Mouse (Mus musculus) bone marrow, adult 2 months (tissue): ENCODE results near the gene Ranbp1. TPM values are rescaled to one million over a fixed set of nuclear protein-coding genes. Genes with fewer than 3 reads are reported as not detected.
"Not testable (repeated sequence)": the region's sequence is repeated elsewhere in the genome, so short reads cannot be mapped to it uniquely, and the experiment has no call there.

Source experiments
- H3K27ac ChIP-seq: fragments of 200-500 bp; 2 replicates; pipeline ENCODE4 v1.5.1; 2012; ENCODE audit warnings: low read depth, mild to moderate bottlenecking, control low read depth, inconsistent platforms, low read length; ENCODE audit not compliant: control insufficient read depth, poor library complexity, insufficient read depth
- H3K4me1 ChIP-seq: fragments of 200-500 bp; 2 replicates; pipeline ENCODE4 v1.6.1; 2011; ENCODE audit warnings: low read length; ENCODE audit not compliant: control insufficient read depth, insufficient read depth
- H3K4me3 ChIP-seq: fragments of 200-500 bp; replicated peaks from 2 replicates; pipeline ENCODE3; 2011; ENCODE audit warnings: mild to moderate bottlenecking, low read depth, low read length, control low read depth; ENCODE audit not compliant: control insufficient read depth
- CTCF ChIP-seq: fragments of 200-500 bp; IDR thresholded peaks from 2 replicates; pipeline ENCODE4 v1.5.1; 2011; ENCODE audit warnings: low read length, control low read depth; ENCODE audit not compliant: control insufficient read depth, insufficient read depth
- POLR2A ChIP-seq: fragments of 200-500 bp; IDR thresholded peaks from 2 replicates; pipeline ENCODE4 v1.6.1; 2011; ENCODE audit warnings: low read depth, mild to moderate bottlenecking, control low read depth, low read length, borderline replicate concordance; ENCODE audit not compliant: control insufficient read depth
- WGBS: fragments of 180-500 bp; shearing (Covaris S2); methylation state at CpG from one replicate; pipeline ENCODE4 v1.1.7; 2018; 5-methylcytosine and 5-hydroxymethylcytosine counted together
- polyA plus RNA-seq: library from polyadenylated mRNA; stranded (reverse); fragments of >200 nt; gene quantifications from 2 replicates; pipeline ENCODE4 v1.2.4, GENCODE M21; 2011; ENCODE audit warnings: low replicate concordance; ENCODE audit not compliant: missing spikeins, insufficient read depth, insufficient read length

Ranbp1 gene
- polyA plus RNA-seq, 1 experiment = 125 TPM

DNA sequence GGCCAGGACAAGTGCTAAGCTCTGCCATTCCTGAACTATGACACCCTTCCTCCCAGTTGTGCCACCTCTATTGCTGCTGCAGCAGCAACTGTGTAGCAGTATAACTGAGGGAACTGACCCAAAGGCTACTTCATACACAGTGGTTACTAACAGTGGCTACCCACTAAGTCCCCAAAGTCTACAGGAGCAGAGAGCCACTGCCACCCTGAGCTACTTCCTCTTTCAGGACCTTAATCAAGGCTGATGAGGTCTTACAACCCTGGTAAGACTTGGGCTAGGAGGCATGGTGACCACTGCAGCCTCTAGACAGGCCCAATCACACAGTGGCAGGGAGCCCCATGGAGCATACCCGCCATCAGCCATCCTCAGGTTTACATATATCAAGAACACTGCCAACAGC, 46.5 kb downstream of the Ranbp1 start:
- Histone ChIP-seq H3K4me3 (no peak overlapping the region), H3K27ac (no peak overlapping the region), H3K4me1 (no peaks in the 10 kb centered on the region)
- WGBS = 77% methylated on average over 1 of the region's 1 CpGs
- TF ChIP-seq CTCF = no peak
- TF ChIP-seq POLR2A = no peak

DNA sequence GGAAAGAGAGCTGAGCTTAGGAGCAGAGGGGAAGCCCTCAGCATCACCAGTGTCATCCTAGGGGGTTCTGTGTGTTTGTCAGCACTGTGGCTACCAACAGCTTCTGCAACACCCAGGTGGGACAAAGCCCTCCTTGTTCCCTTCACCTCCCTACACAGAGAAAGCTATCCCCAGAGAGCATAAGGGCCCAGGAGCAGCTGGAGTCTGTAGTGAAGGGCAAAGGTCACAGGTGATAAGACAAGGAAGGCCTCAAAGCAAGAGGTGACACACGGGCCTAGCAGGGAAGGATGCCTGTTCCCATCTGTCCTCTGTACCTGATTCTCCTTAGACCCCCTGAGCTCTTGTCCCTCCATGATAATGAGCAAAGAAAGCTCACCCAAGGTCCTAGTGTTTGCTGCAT, 46.9 kb downstream of the Ranbp1 start:
- no peak for TF ChIP-seq POLR2A
- TF ChIP-seq CTCF = no peak
- 71% methylated on average over 1 of the region's 1 CpGs for WGBS
- Histone ChIP-seq H3K4me1 (no peaks in the 10 kb centered on the region), H3K27ac (no peak overlapping the region), H3K4me3 (no peak overlapping the region)

DNA sequence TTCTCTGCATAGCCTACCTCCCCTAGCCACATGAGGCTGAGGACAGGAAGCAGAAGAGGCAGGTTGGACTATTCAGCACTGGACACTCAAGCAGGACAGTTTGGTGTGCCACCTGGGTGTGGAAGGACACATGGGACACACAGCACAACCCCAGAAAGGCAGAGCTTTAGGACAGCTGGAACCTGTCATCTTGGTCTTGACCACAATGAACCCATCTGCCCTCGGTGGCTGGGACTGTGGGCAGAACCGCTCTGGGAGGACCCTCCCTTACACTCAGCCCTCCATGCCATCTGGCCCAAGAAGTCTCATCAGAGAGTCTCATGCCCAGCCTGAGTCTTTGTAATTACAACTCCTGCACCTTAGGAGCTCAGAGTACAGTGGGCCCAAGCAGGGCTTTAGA, 48.5 kb downstream of the Ranbp1 start:
- no peaks in the 10 kb centered on the region for H3K4me1 ChIP-seq
- no peak overlapping the region for H3K4me3 ChIP-seq
- 69% methylated on average over 2 of the region's 2 CpGs for WGBS
- TF ChIP-seq CTCF = no peak
- TF ChIP-seq POLR2A = no peak
- H3K27ac ChIP-seq = no peak overlapping the region

DNA sequence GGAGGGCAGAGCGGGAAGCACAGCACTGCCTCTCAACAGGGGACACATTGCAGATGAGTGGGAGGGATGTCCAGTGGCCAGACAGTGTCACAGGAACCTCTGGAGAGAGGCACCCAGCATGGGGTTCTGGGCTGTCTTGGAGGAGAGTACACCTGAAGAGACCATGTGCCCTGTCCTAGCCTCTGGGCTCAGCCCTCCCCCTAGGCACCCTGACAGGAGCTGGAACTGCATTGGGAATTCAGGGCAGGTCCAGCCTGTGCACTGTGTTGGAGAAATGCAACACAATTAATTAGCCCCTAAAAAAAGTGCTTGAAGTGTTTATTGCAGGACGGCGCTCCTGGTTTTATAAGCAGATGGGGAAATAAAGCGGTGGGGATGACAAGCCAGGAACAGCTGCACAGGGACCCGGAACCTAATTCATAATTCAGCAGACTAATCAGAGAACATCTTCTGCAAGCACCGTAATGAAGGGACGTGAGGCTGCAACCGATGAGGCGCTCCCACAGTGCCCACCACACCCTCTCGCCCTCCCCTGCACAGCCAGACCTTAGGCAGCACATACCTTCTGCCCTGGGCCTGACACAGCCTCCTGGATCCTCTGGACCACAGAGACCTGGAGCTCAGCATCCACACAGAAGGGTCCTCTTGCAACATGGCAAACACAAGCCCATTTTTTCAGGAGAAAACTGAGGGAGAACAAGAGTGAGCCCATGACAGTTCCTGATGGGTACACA, 50.0 kb downstream of the Ranbp1 start:
- no peak for TF ChIP-seq CTCF
- no peak for TF ChIP-seq POLR2A
- Histone ChIP-seq H3K27ac (no peak overlapping the region; the same call in 1 of the 2 replicates), H3K4me1 (no peaks in the 10 kb centered on the region), H3K4me3 (no peak overlapping the region)
- 86% methylated on average over 10 of the region's 10 CpGs for WGBS

DNA sequence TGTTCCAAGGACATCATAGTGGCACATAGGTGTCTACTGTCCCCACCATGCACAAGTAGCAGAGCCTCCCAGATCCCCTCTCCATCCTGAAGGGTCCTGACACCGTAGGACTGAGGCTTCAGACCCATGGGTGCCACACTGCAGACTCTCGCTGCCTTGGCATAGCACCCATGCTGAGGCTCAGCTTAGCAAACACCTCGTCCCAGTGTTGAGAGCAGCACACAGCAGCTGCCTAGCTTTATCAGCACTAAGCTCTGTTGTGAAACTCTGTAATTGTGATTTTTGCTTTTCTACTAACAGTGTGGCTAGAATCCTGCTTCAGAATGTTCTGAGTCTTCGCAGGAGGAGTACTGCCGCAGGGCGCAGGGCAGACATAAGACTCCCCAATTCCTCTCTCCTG, 50.7 kb downstream of the Ranbp1 start:
- H3K4me1 ChIP-seq = no peaks in the 10 kb centered on the region
- 83% methylated on average over 6 of the region's 6 CpGs for WGBS
- TF ChIP-seq POLR2A = no peak
- no peak for TF ChIP-seq CTCF
- no peak overlapping the region for H3K4me3 ChIP-seq
- H3K27ac ChIP-seq = no peak overlapping the region; the same call in 1 of the 2 replicates

DNA sequence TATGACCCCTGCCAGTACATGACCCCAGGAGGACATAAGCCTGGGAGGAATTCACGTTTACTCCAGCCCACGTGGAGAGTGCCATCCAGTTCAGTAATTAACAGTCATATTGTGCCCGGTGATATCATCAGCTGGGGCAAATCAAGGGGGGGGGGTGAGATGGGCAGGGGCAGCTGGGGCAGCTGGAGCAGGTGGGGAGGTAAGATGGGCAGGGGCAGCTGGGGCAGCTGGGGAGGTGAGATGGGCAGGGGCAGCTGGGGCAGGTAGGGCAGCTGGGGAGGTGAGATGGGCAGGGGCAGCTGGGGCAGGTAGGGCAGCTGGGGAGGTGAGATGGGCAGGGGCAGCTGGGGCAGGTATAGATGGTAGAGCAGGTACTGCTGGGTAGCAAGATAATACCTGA, 53.0 kb downstream of the Ranbp1 start:
- WGBS = 68% methylated on average over 3 of the region's 3 CpGs

DNA sequence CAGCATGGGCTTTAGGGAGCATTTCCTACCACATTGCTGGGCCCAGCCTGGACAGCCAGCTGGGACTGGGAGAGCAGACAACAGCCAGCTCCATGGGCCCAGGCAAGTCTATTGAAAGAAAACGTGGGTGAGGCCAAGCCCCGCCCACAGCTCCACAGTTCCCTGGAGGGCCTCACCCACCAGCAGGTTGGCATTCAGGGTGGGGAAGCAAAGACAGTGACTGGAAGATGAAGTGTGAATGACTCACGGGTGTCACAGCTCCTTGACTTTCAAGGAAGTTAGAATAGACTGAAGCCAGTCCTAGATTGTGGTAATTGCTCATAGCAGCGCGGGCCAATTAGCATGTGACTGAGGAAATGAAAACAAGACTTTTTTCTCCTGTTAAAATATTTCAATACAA, 53.5 kb downstream of the Ranbp1 start:
- Histone ChIP-seq H3K27ac (no peak overlapping the region; the same call in 1 of the 2 replicates), H3K4me1 (no peaks in the 10 kb centered on the region), H3K4me3 (no peak overlapping the region)
- WGBS = 38% methylated on average over 5 of the region's 5 CpGs
- no peak for TF ChIP-seq POLR2A
- no peak for TF ChIP-seq CTCF

More for the DNA sequence above, 53.0 kb downstream of the Ranbp1 start:
- not testable (repeated sequence) for H3K4me1 ChIP-seq, H3K27ac ChIP-seq, H3K4me3 ChIP-seq

DNA sequence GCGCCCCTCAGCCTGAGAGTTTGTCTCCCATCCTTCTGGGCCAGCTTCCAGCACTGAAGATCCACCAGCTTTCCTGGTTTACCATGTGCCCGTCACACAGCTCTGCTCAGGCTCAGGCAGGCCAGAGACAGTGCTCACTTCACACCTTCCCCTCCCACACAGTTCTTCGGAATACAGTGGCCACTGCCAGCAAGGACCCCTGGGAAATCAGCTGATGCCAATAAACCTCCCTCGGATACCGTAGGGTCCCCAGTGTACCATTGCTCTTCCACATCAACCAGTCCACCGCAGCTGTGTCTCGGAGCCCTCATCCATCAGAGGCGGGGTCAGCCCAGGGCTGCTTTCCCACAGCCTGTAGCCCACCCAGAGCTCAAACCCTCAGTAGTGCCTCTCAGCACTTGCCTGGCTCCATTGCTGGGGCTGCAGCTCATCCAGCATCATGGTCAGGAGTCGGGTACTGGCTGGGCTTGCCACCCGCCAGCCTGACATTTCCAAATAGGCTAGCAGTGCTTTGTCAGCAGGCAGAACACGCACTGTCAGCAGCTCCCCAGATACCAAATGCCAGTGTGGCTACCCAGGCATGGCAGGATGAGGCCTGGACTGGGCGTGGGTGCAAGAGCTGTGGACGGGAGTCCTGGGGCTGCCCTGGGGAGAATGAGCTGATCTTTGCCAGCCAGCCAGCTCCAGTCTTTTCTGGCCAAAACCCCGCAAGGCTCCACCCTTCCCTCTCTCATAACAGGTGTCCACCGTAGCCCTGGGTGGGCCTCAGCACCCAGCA, 54.1 kb downstream of the Ranbp1 start:
- TF ChIP-seq POLR2A = no peak
- TF ChIP-seq CTCF = no peak
- Histone ChIP-seq H3K4me1 (no peaks in the 10 kb centered on the region), H3K4me3 (no peak overlapping the region), H3K27ac (no peak overlapping the region; the same call in 1 of the 2 replicates)
- 80% methylated on average over 15 of the region's 15 CpGs for WGBS

DNA sequence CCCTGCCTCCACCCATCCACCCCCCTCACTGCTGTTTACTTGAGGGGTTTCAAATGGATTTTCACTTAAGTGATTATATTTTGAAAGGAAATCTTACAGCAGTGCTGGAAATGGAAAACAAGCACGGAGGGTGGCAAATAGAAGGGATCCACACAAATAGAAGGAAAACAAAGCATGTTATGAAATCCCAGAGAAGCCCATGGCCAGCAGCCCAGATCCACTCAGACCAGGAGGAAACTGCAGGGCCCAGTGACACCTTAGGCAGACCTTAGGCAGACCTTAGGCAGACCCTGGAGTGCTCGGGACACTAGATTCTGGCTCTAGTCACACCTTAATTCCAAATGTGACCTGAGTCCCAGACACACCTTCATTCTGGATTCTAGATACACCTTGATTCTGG, 57.5 kb downstream of the Ranbp1 start:
- Histone ChIP-seq H3K27ac (no peak overlapping the region), H3K4me3 (no peak overlapping the region), H3K4me1 (no peaks in the 10 kb centered on the region)
- WGBS = 72% methylated on average over 2 of the region's 2 CpGs
- TF ChIP-seq CTCF (no peak), POLR2A (no peak)

Other genes starting within 250 kb of the Ranbp1 start
- gene Dgcr6, start 195.9 kb downstream of the Ranbp1 start, polyA plus RNA-seq = 39.7 and 71.5 TPM in 2 replicates
- gene Prodh, start 158.5 kb downstream of the Ranbp1 start, polyA plus RNA-seq = 7.8 and 20.6 TPM in 2 replicates
- gene Rtn4r, start 121.1 kb downstream of the Ranbp1 start, polyA plus RNA-seq = 0.77 and 1.2 TPM in 2 replicates
- not detected in 2 replicates for gene Ccdc188, start 30.9 kb downstream of the Ranbp1 start, polyA plus RNA-seq
- gene Zdhhc8, start 13.6 kb downstream of the Ranbp1 start, polyA plus RNA-seq = 3.6 and 11.7 TPM in 2 replicates
- 62.6 and 104 TPM in 2 replicates for gene Trmt2a, start 53 bp downstream of the Ranbp1 start, polyA plus RNA-seq
- not detected in 2 replicates for gene Gm49776, start 9.6 kb upstream of the Ranbp1 start, polyA plus RNA-seq
- gene Dgcr8, start 40.5 kb upstream of the Ranbp1 start, polyA plus RNA-seq = 37.4 and 48.8 TPM in 2 replicates
- 49.3 and 54.7 TPM in 2 replicates for gene Tango2, start 99.4 kb upstream of the Ranbp1 start, polyA plus RNA-seq
- gene Arvcf, start 99.5 kb upstream of the Ranbp1 start, polyA plus RNA-seq = 4.7 and 13.7 TPM in 2 replicates
- 66.6 and 86.0 TPM in 2 replicates for gene Txnrd2, start 177.7 kb upstream of the Ranbp1 start, polyA plus RNA-seq
- gene Comt, start 178.1 kb upstream of the Ranbp1 start, polyA plus RNA-seq = 40.6 and 53.8 TPM in 2 replicates
- gene Gnb1l, start 250.0 kb upstream of the Ranbp1 start, polyA plus RNA-seq = 2.6 and 11.3 TPM in 2 replicates